Mouse (Mus musculus) stomach, embryonic 16.5 days (tissue): ENCODE measurements around the gene Taar7e. TPM values are rescaled to one million over a fixed set of nuclear protein-coding genes. Genes with fewer than 3 reads are reported as not detected.

Experiments used
- ATAC-seq: fragments of 200-750 bp; cut with Nextera tagmentation; 2 replicates; pipeline ENCODE4 v1.8.0; 2017; ENCODE audit warnings: moderate number of reproducible peaks, moderate TSS enrichment; ENCODE audit not compliant: insufficient read depth, low FRiP score
- H3K27ac ChIP-seq: fragments of 300-500 bp; sonication (generic); 2 replicates; pipeline ENCODE4 v1.5.1; 2014; ENCODE audit warnings: low read length
- H3K27me3 ChIP-seq: fragments of 300-500 bp; sonication (generic); 2 replicates; pipeline ENCODE4 v1.6.1; 2014; ENCODE audit warnings: low read length, control low read depth, mixed read lengths; ENCODE audit not compliant: control insufficient read depth, insufficient read depth
- H3K36me3 ChIP-seq: fragments of 300-500 bp; sonication (generic); 2 replicates; pipeline ENCODE4 v1.6.1; 2014; ENCODE audit warnings: low read length; ENCODE audit not compliant: control insufficient read depth, insufficient read depth
- H3K4me1 ChIP-seq: fragments of 300-500 bp; sonication (generic); 2 replicates; pipeline ENCODE4 v1.6.1; 2014; ENCODE audit warnings: low read length, control low read depth, mixed read lengths; ENCODE audit not compliant: control insufficient read depth, insufficient read depth
- H3K4me2 ChIP-seq: fragments of 300-500 bp; sonication (generic); 2 replicates; pipeline ENCODE4 v1.6.1; 2014; ENCODE audit warnings: low read depth, low read length, mixed read lengths
- H3K4me3 ChIP-seq: fragments of 300-500 bp; sonication (generic); replicated peaks from 2 replicates; pipeline ENCODE4 v1.5.1; 2014; ENCODE audit warnings: mild to moderate bottlenecking, low read length
- H3K9ac ChIP-seq: fragments of 300-500 bp; sonication (generic); 2 replicates; pipeline ENCODE4 v1.6.1; 2014; ENCODE audit warnings: low read length
- H3K9me3 ChIP-seq: fragments of 300-500 bp; sonication (generic); replicated peaks from 2 replicates; pipeline ENCODE4 v1.6.1; 2016; ENCODE audit warnings: low read length, control low read depth; ENCODE audit not compliant: control insufficient read depth
- WGBS: fragments of 180-500 bp; shearing (Covaris S2); extraction: QIAGEN DNeasy Blood & Tissue Kit; methylation state at CpG from one replicate; pipeline ENCODE4 v1.1.7; 2014; 5-methylcytosine and 5-hydroxymethylcytosine counted together
- polyA plus RNA-seq: library from polyadenylated mRNA; unstranded; fragments of >200 nt; fragmentation: Nextera tagmentation; extraction: Ambion mirVana; gene quantifications from 2 replicates; pipeline ENCODE4 v1.2.1, GENCODE M21; 2015

Gene Taar7e
- not detected in 2 replicates for polyA plus RNA-seq

GRCm38 (mm10) chr10:24037314-24037713 lies at the start of gene Taar7e:
Gene Taar7e (plus strand): TSS chr10:24037614.
- Histone ChIP-seq H3K9me3 (no peaks in the 10 kb centered on the region), H3K4me3 (no peak within 1 kb of the TSS), H3K9ac (no peak within 1 kb of the TSS), H3K36me3 (no peaks in the 10 kb centered on the region), H3K27ac (no peak within 1 kb of the TSS), H3K27me3 (no peaks in the 10 kb centered on the region), H3K4me1 (no peaks in the 10 kb centered on the region), H3K4me2 (no peak within 1 kb of the TSS)
- ATAC-seq, result no peak
- WGBS, result 90% methylated on average over 2 of the region's 2 CpGs

GRCm38 (mm10) chr10:23993381-23993780 lies 44.0 kb upstream of the Taar7e start, which contains the start of gene Taar7a:
Gene Taar7a (minus strand): TSS chr10:23993481.
- Histone ChIP-seq H3K36me3 (no peaks in the 10 kb centered on the region), H3K9me3 (no peaks in the 10 kb centered on the region), H3K27me3 (no peaks in the 10 kb centered on the region), H3K27ac (no peak within 1 kb of the TSS), H3K4me1 (no peaks in the 10 kb centered on the region), H3K9ac (no peak within 1 kb of the TSS), H3K4me2 (no peak within 1 kb of the TSS), H3K4me3 (no peak within 1 kb of the TSS)
- ATAC-seq, result no peak
- WGBS, result 89% methylated on average over 3 of the region's 3 CpGs

- Histone ChIP-seq H3K9ac (no peak within 1 kb of the TSS), H3K36me3 (no peaks in the 10 kb centered on the region), H3K4me1 (no peaks in the 10 kb centered on the region), H3K4me2 (no peak within 1 kb of the TSS), H3K4me3 (no peak within 1 kb of the TSS), H3K27ac (no peak within 1 kb of the TSS), H3K9me3 (no peaks in the 10 kb centered on the region), H3K27me3 (no peaks in the 10 kb centered on the region)
- 57% methylated on average over 1 of the region's 1 CpGs for WGBS
- ATAC-seq, result no peak
Observed at GRCm38 (mm10) chr10:23999639-24000038, 37.8 kb upstream of the Taar7e start, which contains the start of gene Taar7b. Gene Taar7b (plus strand): TSS chr10:23999939.

- H3K4me1 ChIP-seq, result no peaks in the 10 kb centered on the region
- H3K9me3 ChIP-seq, result no peaks in the 10 kb centered on the region
- H3K4me2 ChIP-seq, result no peak overlapping the region
- ATAC-seq, result no peak
- H3K9ac ChIP-seq, result no peak overlapping the region
- no peaks in the 10 kb centered on the region for H3K27me3 ChIP-seq
- WGBS, result 67% methylated on average over 1 of the region's 1 CpGs
- no peaks in the 10 kb centered on the region for H3K36me3 ChIP-seq
- H3K27ac ChIP-seq, result no peak overlapping the region
- no peak overlapping the region for H3K4me3 ChIP-seq
Observed at GRCm38 (mm10) chr10:24006442-24006841, 31.0 kb upstream of the Taar7e start.

GRCm38 (mm10) chr10:24007034-24007433 lies 30.4 kb upstream of the Taar7e start:
- 27% methylated on average over 2 of the region's 2 CpGs for WGBS
- no peak overlapping the region for H3K9ac ChIP-seq

GRCm38 (mm10) chr10:24008143-24008542 lies 29.3 kb upstream of the Taar7e start:
- Histone ChIP-seq H3K27ac (no peak overlapping the region), H3K9me3 (no peaks in the 10 kb centered on the region), H3K27me3 (no peaks in the 10 kb centered on the region), H3K9ac (no peak overlapping the region), H3K4me1 (no peaks in the 10 kb centered on the region), H3K4me2 (no peak overlapping the region), H3K36me3 (no peaks in the 10 kb centered on the region), H3K4me3 (no peak overlapping the region)
- 84% methylated on average over 1 of the region's 1 CpGs for WGBS
- ATAC-seq, result no peak

More at GRCm38 (mm10) chr10:24007034-24007433, 30.4 kb upstream of the Taar7e start:
- H3K9me3 ChIP-seq, result no peaks in the 10 kb centered on the region
- no peaks in the 10 kb centered on the region for H3K36me3 ChIP-seq
- no peak overlapping the region for H3K4me3 ChIP-seq
- no peak for ATAC-seq
- no peaks in the 10 kb centered on the region for H3K4me1 ChIP-seq
- no peaks in the 10 kb centered on the region for H3K27me3 ChIP-seq
- H3K27ac ChIP-seq, result no peak overlapping the region
- H3K4me2 ChIP-seq, result no peak overlapping the region

GRCm38 (mm10) chr10:24026922-24027321 lies 10.5 kb upstream of the Taar7e start, which contains the start of gene Taar7d:
Gene Taar7d (plus strand): TSS chr10:24027222.
- H3K4me1 ChIP-seq, result no peaks in the 10 kb centered on the region
- H3K27ac ChIP-seq, result no peak within 1 kb of the TSS
- no peak within 1 kb of the TSS for H3K4me2 ChIP-seq
- H3K9me3 ChIP-seq, result no peaks in the 10 kb centered on the region
- H3K36me3 ChIP-seq, result no peaks in the 10 kb centered on the region
- H3K4me3 ChIP-seq, result no peak within 1 kb of the TSS
- no peak within 1 kb of the TSS for H3K9ac ChIP-seq
- H3K27me3 ChIP-seq, result no peaks in the 10 kb centered on the region
- no peak for ATAC-seq

GRCm38 (mm10) chr10:24031347-24031746 lies 6.1 kb upstream of the Taar7e start:
- ATAC-seq, result no peak
- H3K36me3 ChIP-seq, result no peaks in the 10 kb centered on the region

GRCm38 (mm10) chr10:24040120-24040869 lies 2.9 kb downstream of the Taar7e start:
- no peaks in the 10 kb centered on the region for H3K27me3 ChIP-seq
- no peak overlapping the region for H3K9ac ChIP-seq
- ATAC-seq, result no peak
- no peaks in the 10 kb centered on the region for H3K4me1 ChIP-seq
- no peaks in the 10 kb centered on the region for H3K36me3 ChIP-seq
- H3K4me2 ChIP-seq, result no peak overlapping the region
- 38% methylated on average over 2 of the region's 2 CpGs for WGBS
- no peaks in the 10 kb centered on the region for H3K9me3 ChIP-seq
- no peak overlapping the region for H3K4me3 ChIP-seq
- no peak overlapping the region for H3K27ac ChIP-seq

More at GRCm38 (mm10) chr10:24031347-24031746, 6.1 kb upstream of the Taar7e start:
- Histone ChIP-seq H3K4me3 (no peak overlapping the region), H3K4me2 (no peak overlapping the region), H3K9me3 (no peaks in the 10 kb centered on the region), H3K9ac (no peak overlapping the region), H3K4me1 (no peaks in the 10 kb centered on the region), H3K27me3 (no peaks in the 10 kb centered on the region), H3K27ac (no peak overlapping the region)
